Mouse (Mus musculus): Measurements from ENCODE around the gene Tpbgl.

- TF ChIP-seq CTCF (conservative IDR thresholded peaks at IDR 0.05; ENCODE audit: insufficient read depth, insufficient read length, low read depth, low read length) (no peak), POLR2A (IDR thresholded peaks at IDR 0.05; ENCODE audit: low read depth, low read length) (no peak)
These were observed 35.4 kb upstream of the Tpbgl start for GRCm38 (mm10) chr7:99662311-99662710.

All from kidney, adult 2 months (tissue).